Mouse (Mus musculus) adrenal gland, postnatal 4 days (tissue): ENCODE measurements around the gene Stat3. TPM values are rescaled to one million over a fixed set of nuclear protein-coding genes. Genes with fewer than 3 reads are reported as not detected.

Source experiments
- DNase-seq, 2 experiments: peaks; one replicate each; pipeline ENCODE4 v3.0.0; 2021 to 2022; ENCODE audit warnings: low spot score in 2 of 2, mixed read lengths in 2 of 2
- total RNA-seq, 2 experiments: library from RNA; stranded (reverse); gene quantifications; 2 replicates each; pipeline ENCODE4 v1.2.3; 2021

Gene Stat3
- total RNA-seq, 2 experiments from 2014 or later: 72.8 to 74.9 TPM

DNA sequence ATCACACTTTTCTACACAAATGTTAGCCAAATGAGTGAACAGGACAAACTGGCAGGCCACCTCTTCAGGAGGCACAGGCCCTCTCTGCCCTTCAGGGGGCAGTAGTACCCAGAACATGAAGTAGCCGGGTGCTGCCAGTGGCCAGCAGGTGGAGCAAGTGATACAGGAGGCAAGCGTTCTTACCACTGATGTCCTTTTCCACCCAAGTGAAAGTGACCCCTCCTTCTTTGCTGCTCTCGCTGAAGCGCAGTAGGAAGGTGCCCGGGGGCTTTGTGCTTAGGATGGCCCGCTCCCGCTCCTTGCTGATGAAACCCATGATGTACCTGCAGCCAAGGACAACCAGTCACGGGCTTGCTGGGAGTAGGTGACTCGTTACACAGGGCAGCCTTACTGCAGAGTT is 45.9 kb downstream of the Stat3 start:
- DNase-seq: peak; percentile 70 to 89

DNA sequence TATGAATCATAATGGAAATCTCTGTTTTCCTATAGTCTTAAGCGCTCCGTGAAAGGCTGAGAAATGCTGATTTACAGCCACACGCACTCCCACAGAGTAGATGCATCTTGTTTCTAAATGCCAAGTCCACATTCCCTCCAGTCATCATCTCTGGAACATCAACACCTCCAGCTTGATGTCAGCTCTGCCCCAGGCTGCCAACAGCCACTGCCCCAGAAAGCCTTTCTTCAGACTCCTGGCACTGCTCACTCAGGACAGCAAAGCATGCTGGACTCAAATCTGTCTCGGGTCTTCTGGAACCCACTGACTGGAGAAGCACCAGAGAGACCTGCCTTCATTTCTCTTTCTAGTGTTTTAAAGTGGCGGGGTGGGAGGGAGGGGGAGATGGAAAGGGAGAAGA is 46.9 kb downstream of the Stat3 start:
- DNase-seq: no peak

DNA sequence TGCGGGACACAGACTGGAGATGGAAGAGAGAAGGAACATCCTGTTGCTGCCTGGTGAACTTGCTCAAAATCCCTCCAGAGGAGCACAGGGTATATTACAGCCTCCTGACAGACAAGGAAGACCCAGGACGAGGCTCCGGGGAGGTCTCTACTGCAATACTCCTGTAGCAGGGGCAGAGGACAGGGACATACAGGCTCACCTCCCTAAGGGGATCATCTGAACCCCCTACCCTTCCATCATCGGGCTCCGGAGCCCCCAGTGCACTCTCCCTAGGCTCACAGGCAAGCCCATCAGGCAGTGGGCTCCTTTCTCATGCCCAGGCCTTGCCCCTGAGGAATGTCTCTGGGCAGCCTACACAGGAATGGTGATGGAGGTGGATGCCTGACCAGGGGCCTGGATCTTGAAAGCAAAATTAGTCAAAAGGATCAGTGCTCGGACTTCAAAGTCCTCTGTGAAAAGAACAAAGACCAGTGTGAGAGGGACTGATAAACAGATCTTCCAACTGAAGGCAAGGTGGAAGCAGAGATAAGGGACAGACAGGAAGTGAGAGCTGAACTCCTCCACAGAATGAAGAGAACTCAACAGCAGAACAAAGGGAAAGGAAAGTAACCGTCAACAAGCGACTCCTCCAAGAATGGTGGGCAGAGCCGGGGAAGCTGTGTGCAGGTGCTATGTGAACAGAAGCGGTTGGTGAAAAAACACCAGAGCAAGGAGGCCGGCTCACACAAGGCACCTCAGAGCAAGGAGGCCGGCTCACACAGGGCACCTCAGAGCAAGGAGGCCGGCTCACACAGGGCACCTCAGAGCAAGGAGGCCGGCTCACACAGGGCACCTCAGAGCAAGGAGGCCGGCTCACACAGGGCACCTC is 47.9 kb downstream of the Stat3 start:
- no peak for DNase-seq

DNA sequence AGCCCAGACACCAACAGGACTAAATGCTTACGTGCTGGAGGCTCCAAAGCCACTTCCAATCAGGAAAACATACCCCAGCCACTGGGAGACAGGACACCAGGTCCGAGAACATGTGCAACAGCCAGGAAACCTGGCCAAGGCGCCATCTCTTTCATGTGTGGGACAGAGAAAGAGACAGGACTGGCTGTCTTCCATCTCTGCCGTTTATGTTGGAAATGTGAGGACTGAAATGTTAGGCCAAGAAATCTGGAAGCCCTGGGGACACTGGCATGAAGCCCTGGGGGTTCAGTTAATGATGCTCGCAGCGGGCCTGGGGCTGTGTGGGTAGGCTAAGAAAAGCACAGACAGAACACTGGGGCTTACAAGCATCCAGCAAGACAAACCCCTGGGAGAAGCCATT is 48.9 kb downstream of the Stat3 start:
- no peak for DNase-seq

- DNase-seq: no peak
Measured at GRCm38 (mm10) chr11:100888348-100888820, 51.0 kb downstream of the Stat3 start.

GRCm38 (mm10) chr11:100887764-100888163 is 51.6 kb downstream of the Stat3 start:
- no peak for DNase-seq

DNA sequence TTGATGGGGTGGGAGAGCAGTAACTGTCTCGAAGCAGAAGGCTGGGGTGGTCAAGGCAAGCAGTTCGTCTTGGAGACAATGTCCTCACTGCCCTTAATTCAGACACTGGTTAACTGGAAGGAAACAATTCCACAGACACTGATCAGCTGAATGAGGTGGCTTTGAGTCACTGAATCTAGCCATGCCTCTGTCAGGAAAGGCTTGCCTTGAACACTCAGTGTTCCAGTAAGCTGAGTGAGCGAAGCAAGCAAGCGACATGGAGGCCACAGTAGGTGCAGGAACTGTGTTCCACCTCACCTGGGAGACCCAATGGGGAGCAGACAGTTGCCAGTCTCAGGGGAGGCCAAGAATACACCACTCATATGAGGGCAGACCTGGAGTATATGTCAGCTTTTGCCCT is 52.1 kb downstream of the Stat3 start:
- DNase-seq: no peak

- DNase-seq: no peak
Measured at GRCm38 (mm10) chr11:100886188-100886740, 53.1 kb downstream of the Stat3 start.

DNA sequence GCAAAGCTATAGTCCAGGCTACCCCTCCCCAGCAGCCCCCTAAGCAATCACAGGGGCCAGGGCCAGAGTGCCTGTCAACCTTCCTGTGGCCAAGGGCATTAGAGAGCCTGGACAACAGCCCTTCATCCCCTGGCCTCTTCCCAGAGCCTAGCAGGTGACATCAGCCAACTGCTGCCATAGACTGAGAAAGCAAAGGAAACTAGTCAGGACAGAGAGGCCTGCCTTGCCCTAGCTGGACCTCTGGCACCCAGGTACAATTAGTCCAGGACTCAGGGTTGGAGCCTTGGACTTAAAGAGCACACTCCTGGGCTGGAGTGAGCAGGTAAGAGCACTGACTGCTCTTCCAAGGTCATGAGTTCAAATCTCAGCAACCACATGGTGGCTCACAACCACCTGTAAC is 53.9 kb downstream of the Stat3 start:
- DNase-seq: no peak

- no peak for DNase-seq
Measured at GRCm38 (mm10) chr11:100883640-100884039, 55.7 kb downstream of the Stat3 start.

DNA sequence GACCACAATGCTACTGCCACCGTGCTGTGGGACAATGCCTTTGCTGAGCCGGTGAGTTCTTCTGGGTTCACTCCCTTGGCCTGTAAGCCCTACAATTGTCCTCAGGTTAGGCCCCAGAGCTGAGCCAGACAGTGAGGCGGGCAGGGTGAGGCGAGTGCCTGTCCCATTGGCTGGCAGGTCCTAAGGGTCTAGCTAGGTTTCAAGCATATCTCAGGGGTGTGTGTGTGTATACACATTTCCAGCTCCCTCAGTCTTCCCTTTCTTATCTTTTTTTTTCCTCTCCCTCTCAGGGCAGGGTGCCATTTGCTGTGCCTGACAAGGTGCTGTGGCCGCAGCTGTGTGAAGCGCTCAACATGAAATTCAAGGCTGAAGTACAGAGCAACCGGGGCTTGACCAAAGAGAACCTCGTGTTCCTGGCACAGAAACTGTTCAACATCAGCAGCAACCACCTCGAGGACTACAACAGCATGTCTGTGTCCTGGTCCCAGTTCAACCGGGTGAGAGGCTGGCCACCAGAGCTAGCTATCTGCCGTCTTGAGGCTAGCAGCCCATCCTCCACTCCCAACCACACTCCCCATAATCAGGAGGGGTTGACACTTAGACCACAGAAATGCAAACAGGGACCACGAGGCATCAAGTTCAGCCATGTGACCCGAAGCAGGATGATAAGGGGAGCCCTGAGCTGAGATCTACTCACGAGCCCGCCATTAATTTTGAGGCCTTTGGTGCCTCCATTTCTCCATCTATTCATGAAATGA is 59.8 kb downstream of the Stat3 start:
- no peak for DNase-seq

DNA sequence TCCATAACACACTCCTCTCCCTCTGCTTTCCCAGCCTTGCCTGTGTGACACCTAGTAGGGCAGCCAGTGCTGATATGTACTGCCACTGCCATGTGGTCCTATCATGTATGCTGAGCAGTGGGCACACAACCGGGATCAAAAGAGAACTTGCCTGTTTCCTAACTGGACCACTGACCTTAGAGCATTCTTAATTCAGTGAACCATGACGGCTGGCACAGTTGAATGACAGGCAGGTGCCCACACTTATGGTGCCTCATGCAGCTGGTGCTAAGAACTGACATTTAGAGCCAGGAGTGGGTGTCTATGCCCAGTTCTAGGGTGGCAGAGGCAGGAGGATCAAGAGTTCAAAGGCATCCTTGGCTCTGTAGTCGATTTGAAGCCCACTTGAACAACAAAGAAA is 63.6 kb downstream of the Stat3 start:
- no peak for DNase-seq

- DNase-seq: no peak
Measured at GRCm38 (mm10) chr11:100870968-100871350, 68.4 kb downstream of the Stat3 start.

DNA sequence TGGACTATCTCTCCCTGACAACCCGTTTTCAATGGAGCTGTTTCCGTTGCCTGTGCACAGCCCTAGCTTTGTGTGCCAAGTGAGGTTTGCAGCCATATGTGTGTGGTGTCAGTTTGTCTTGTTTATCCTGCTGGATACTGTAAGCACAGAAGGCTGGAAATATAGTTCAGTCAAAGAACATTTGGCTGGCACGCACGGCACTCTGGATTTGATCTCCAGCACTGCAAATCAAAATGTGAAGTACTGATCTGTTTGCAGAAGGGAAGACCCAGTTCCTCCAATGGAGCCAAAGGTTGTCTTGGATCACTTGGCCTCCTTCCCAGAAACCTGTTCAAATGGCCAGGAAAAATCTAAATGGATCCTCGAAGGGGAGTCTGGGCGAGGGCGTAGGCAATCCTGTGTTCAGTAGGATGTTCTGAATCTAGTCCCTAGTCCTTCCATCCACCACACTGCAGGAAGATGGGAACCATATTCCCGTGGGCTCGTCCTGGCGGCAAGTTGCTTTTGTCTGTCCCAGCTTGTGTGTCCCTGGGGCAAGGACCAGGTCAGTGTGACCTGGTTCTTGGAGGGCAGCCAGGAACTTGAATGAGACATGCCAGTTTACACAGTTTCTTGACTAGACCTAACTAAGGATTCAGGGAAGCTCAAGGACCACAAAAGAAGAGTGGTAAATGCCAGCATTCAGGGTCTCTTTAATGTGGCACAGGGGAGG is 68.9 kb downstream of the Stat3 start:
- DNase-seq: no peak

DNA sequence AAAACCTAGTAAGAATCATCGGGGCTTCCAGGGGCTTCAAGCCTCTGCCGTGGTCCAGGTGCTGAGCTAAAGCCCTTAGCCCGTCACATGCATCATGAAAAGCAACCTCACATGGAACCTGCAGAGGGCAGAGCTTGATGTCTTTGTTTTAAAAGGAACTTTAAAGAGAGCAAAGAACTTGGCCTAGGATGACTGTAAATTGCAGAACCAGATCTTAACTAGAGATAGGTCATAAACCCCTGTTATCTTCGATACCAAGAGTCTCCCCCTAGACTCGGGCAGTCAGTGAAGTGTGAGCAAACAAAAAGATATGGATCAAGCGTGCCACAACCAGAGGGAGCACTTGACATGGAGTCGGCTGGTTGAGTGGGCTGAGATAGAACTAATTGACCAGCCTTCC is 73.7 kb downstream of the Stat3 start:
- no peak for DNase-seq

GRCm38 (mm10) chr11:100863141-100863540 is 76.2 kb downstream of the Stat3 start:
- no peak for DNase-seq

DNA sequence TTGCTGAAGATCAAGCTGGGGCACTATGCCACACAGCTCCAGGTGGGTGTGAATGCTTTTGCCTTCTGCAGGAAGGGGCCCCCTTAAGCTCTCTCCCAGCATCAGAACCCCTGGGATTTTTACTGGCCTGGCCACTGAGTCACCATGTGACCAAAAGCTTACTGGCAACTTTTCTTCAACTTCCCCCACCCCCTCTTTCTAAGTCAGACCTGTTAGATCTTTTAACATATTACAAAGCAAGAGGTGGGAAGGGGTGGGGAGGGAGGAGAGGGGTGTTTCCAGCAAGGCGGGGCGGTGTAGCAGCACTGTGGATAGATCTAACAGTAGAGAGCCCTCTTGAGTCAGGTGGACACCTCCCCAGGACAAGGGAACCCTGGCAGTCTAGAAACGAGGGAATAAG is 77.5 kb downstream of the Stat3 start:
- DNase-seq: no peak

DNA sequence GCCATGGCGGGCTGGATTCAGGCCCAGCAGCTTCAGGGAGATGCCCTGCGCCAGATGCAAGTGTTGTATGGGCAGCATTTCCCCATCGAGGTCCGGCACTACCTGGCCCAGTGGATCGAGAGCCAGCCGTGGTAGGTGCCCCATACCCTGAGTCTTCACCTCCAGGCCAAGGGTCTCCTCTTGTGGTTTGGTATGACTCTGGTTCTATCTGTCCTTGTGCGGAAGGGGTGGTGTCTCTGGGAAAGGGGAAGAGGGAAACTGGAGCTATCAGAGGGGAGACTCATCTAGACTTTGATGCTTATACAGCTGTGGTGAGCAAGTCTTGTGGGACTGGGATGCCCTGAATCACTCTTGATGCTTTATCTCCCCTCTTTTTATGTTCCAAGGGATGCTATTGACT is 78.0 kb downstream of the Stat3 start:
- no peak for DNase-seq

GRCm38 (mm10) chr11:100860198-100861048 is 78.9 kb downstream of the Stat3 start:
- peak; percentile 68 to 77 for DNase-seq

DNA sequence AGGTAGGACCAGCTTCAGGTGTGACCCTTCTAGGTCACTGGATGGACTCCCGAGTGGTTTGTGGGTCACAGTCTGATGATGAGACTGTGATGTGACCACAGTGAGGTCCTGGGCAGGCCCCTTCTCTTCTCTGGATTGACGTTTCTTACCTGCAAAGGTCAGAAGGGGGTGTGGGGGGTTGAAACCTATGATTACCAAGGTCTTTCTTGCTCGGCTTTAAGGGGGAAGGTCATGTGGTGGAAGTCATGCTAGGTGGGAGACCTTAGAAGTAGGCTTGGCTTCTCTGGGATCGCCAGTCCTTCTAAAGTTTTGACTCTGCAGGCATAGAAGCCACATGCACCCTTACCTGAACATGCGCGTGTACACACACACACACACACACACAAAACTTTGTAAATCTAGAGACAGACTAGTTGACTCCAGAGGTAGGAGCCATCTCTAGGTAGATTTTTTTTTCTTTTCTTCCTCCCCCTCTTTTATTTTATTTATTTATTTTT is 79.7 kb downstream of the Stat3 start:
- DNase-seq: no peak
